Mouse (Mus musculus): ENCODE measurements around the gene Tmem240.

GRCm38 (mm10) chr4:155783486-155784080 lies 49.0 kb downstream of the Tmem240 start:
- no peak for TF ChIP-seq CTCF (IDR thresholded peaks at IDR 0.05; ENCODE audit: low read depth)
- no peak for TF ChIP-seq EP300 (optimal IDR thresholded peaks at IDR 0.05)

Data from stomach, postnatal 0 days (tissue).